Mouse (Mus musculus): ENCODE measurements around the gene Tmem205. TPM values are rescaled to one million over a fixed set of nuclear protein-coding genes. Genes with fewer than 3 reads are reported as not detected.

Tmem205 gene
- polyA plus RNA-seq, 1 experiment, result 21.0 TPM

DNA sequence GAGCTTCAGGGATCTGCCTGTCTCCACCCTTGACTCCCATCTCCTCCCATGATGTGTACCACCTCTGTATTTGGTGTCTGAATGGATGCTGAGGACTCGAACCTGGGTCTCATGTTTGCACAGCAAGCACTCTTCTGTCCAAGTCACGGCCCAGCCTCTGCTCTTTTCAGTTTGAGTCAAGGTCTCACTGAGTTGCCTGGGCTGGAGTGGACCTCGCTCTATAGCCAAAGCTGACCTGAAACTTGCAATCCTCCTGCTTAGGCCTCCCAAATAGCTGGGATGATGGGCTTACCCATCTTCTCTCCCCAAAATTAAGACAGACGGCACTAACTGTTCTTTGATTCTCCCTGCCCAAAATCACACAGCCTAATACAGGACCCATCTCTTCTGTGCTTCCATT, 4.3 kb downstream of the Tmem205 start:
- peaks cover 5% of the 10 kb centered on the region; the same call in 1 of the 2 replicates for H3K4me1 ChIP-seq (ENCODE audit: control insufficient read depth, insufficient read depth, low read length)
- no peak overlapping the region for H3K4me3 ChIP-seq (ENCODE audit: insufficient read depth, low read length)
- TF ChIP-seq CTCF (IDR thresholded peaks at IDR 0.05; ENCODE audit: borderline replicate concordance, insufficient read depth, low read length) (no peak), POLR2A (IDR thresholded peaks at IDR 0.05; ENCODE audit: low read depth, low read length) (no peak)
- H3K27ac ChIP-seq (ENCODE audit: insufficient read depth, low read length), result 0 out of 2 replicates have a peak overlapping the region, but pooled peaks have one; percentile 24

- Histone ChIP-seq H3K4me1 (ENCODE audit: control insufficient read depth, insufficient read depth, low read length) (0 out of 2 replicates have a peak, but pooled peaks cover 3% of the 10 kb centered on the region), H3K27ac (ENCODE audit: insufficient read depth, low read length) (no peak overlapping the region), H3K4me3 (ENCODE audit: insufficient read depth, low read length) (no peak overlapping the region)
- TF ChIP-seq CTCF (IDR thresholded peaks at IDR 0.05; ENCODE audit: borderline replicate concordance, insufficient read depth, low read length) (no peak), POLR2A (IDR thresholded peaks at IDR 0.05; ENCODE audit: low read depth, low read length) (no peak)
Observed at GRCm38 (mm10) chr9:21918692-21919384, 8.5 kb downstream of the Tmem205 start.

DNA sequence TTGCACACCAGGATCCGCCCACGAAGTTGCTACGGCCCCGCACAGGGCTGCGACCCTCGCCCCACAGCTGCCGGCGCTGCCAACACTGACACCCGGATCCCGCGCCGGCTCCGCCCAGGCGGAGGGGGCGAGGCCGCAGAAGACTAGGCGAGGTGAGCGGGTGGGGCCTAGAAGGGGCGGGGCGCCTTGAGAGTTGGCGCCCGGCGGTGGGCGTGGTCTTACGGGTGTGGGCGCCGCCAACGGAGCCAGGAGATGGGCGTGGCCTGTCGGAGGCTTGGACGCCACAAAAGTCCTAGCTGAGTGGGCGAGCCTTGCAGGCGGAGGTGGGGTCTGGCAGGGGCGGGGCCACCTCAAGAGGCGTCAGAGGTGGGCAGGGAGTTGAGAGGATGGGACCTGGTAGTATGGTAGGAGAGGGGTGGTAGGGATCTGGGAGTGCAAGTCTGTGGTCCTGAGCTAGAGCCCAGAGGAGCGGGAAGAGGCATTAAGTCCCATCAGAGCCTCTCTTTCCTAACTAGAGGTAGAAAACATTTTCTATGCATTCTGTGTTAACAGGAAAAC, 9.2 kb downstream of the Tmem205 start, which contains the start of gene Rab3d:
Gene Rab3d, minus strand, starts transcription at position 158 of the 558 bp plus-strand sequence.
- H3K27ac ChIP-seq (ENCODE audit: insufficient read depth, low read length), result no peak within 1 kb of the TSS
- TF ChIP-seq POLR2A (IDR thresholded peaks at IDR 0.05; ENCODE audit: low read depth, low read length) (peak; percentile 60), CTCF (IDR thresholded peaks at IDR 0.05; ENCODE audit: borderline replicate concordance, insufficient read depth, low read length) (no peak)
- H3K4me1 ChIP-seq (ENCODE audit: control insufficient read depth, insufficient read depth, low read length), result no peaks in the 10 kb centered on the region
- H3K4me3 ChIP-seq (ENCODE audit: insufficient read depth, low read length), result peak within 1 kb of the TSS; percentile 47

GRCm38 (mm10) chr9:21917493-21918034, 9.8 kb downstream of the Tmem205 start:
- no peak overlapping the region for H3K27ac ChIP-seq (ENCODE audit: insufficient read depth, low read length)
- TF ChIP-seq CTCF (IDR thresholded peaks at IDR 0.05; ENCODE audit: borderline replicate concordance, insufficient read depth, low read length), result no peak
- no peak for TF ChIP-seq POLR2A (IDR thresholded peaks at IDR 0.05; ENCODE audit: low read depth, low read length)
- H3K4me3 ChIP-seq (ENCODE audit: insufficient read depth, low read length), result peak overlapping the region; percentile 47
- H3K4me1 ChIP-seq (ENCODE audit: control insufficient read depth, insufficient read depth, low read length), result no peaks in the 10 kb centered on the region

- Histone ChIP-seq H3K4me3 (ENCODE audit: insufficient read depth, low read length) (peak overlapping the region; percentile 47; the same call in 1 of the 2 replicates), H3K27ac (ENCODE audit: insufficient read depth, low read length) (no peak overlapping the region)
- TF ChIP-seq POLR2A (IDR thresholded peaks at IDR 0.05; ENCODE audit: low read depth, low read length), result no peak
- no peak for TF ChIP-seq CTCF (IDR thresholded peaks at IDR 0.05; ENCODE audit: borderline replicate concordance, insufficient read depth, low read length)
Observed at GRCm38 (mm10) chr9:21916851-21917492, 10.4 kb downstream of the Tmem205 start.

DNA sequence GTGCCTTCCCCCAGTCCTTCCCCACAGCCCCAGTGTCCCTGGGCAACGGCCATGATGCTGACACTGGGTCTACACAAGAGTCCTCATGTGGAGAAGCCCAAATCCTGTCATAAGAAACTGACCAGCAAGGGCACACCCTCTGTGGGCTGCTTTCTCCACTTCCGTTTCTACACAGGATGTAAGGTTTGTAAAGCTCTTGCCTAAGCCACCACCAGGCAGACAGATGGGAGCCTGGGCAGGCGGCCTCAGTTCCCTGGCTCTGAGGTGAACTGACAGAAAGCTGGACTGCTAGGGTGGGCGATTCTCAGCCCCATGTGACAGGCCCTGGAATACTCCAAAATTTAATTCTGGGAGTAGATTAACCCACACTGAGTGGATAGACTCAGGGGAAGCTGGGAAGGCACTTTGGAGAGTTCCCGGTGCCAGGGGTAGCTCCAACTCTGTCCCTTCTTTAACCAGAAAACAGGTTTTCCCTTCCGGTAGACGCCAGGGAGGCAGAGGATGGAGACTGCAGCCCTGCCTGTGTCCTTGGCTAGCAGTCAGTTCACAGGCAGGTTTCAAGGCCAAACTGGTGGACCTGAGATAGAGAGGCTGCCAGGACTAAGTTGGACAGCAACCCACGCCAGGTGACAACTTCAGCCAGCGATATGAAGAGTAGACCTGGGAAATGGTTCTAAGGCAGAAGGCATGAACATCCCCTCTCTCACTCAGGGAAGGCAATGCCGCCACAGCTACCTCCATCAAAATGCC, 17.7 kb downstream of the Tmem205 start:
- H3K4me3 ChIP-seq (ENCODE audit: insufficient read depth, low read length), result no peak overlapping the region
- no peaks in the 10 kb centered on the region for H3K4me1 ChIP-seq (ENCODE audit: control insufficient read depth, insufficient read depth, low read length)
- no peak overlapping the region for H3K27ac ChIP-seq (ENCODE audit: insufficient read depth, low read length)
- TF ChIP-seq POLR2A (IDR thresholded peaks at IDR 0.05; ENCODE audit: low read depth, low read length) (no peak), CTCF (IDR thresholded peaks at IDR 0.05; ENCODE audit: borderline replicate concordance, insufficient read depth, low read length) (no peak)

More at GRCm38 (mm10) chr9:21916851-21917492, 10.4 kb downstream of the Tmem205 start:
- H3K4me1 ChIP-seq (ENCODE audit: control insufficient read depth, insufficient read depth, low read length), result no peaks in the 10 kb centered on the region

DNA sequence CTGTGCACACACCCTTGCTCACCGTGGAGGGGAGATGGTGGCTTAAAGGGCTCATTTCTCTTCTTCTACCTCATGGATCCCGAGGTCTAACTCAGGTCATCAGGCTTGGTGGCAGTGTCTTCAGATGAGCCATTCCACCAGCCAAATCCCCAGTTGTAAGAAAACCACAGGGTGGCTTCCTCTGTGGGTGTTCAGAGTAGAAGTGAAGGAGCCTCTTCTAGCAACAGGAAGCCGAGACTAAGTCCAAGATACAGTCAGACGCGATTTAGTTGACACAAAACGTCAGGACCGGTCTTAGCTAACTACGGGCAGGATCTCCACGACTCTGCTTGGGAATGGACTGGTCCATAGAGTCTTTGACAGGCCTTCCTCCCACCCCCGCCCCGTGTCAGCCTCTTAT, 19.1 kb downstream of the Tmem205 start:
- no peak overlapping the region for H3K27ac ChIP-seq (ENCODE audit: insufficient read depth, low read length)
- TF ChIP-seq POLR2A (IDR thresholded peaks at IDR 0.05; ENCODE audit: low read depth, low read length), result no peak
- no peak for TF ChIP-seq CTCF (IDR thresholded peaks at IDR 0.05; ENCODE audit: borderline replicate concordance, insufficient read depth, low read length)
- H3K4me3 ChIP-seq (ENCODE audit: insufficient read depth, low read length), result no peak overlapping the region
- H3K4me1 ChIP-seq (ENCODE audit: control insufficient read depth, insufficient read depth, low read length), result no peaks in the 10 kb centered on the region

DNA sequence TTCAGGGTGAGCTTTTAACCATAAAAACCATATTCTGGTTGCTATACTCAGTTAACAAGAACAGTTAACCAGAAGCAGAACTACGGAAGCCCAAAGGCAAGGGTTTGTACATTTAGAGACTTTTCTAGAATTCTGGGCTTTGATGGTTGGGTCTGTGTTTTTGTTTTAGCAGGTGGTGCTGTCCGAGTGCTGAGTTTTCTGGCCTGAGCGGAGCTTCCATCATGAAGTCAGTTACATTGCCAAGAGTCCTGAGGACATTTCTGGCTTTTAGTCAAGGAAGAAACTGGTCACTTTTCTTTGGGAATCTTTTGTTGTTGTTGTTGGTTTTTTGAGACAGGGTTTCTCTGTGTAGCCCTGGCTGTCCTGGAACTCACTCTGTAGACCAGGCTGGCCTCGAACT, 23.3 kb downstream of the Tmem205 start:
- Histone ChIP-seq H3K27ac (ENCODE audit: insufficient read depth, low read length) (no peak overlapping the region), H3K4me1 (ENCODE audit: control insufficient read depth, insufficient read depth, low read length) (no peaks in the 10 kb centered on the region), H3K4me3 (ENCODE audit: insufficient read depth, low read length) (no peak overlapping the region)
- TF ChIP-seq CTCF (IDR thresholded peaks at IDR 0.05; ENCODE audit: borderline replicate concordance, insufficient read depth, low read length) (no peak), POLR2A (IDR thresholded peaks at IDR 0.05; ENCODE audit: low read depth, low read length) (no peak)

DNA sequence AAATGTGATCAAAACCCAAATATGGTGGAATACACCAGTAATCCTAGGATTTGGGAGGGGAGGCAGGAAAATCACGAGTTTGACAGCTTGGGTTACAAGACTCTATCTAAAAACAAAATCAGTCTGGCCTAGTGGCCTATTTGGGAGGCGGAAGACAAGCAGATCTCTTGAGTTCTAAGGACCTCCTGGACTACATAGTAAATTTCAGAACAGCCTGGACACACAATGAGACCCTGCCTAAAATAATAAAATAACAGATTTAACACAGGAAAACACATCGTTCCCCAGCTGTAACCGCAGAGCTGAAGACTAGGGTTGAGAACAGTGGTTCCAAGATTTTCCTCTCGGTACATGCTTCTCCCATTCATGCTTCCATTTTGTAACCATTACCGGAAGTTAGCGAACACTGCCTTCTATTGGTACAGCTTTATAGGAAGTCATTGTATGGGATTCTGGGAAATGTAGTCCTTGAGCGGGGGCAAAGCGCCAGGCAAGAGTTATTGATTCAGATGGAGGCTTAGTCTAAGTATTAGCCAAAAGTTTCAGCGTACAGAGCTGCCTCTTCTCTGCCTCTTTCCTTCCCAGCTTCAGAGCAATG, 26.0 kb downstream of the Tmem205 start:
- TF ChIP-seq CTCF (IDR thresholded peaks at IDR 0.05; ENCODE audit: borderline replicate concordance, insufficient read depth, low read length) (no peak), POLR2A (IDR thresholded peaks at IDR 0.05; ENCODE audit: low read depth, low read length) (peak; percentile 66; the same call in 1 of the 2 replicates)
- Histone ChIP-seq H3K27ac (ENCODE audit: insufficient read depth, low read length) (no peak overlapping the region), H3K4me3 (ENCODE audit: insufficient read depth, low read length) (peak overlapping the region; percentile 32), H3K4me1 (ENCODE audit: control insufficient read depth, insufficient read depth, low read length) (no peaks in the 10 kb centered on the region)

Measured in embryonic fibroblast, embryonic 13.5 days (primary cell).